Mouse (Mus musculus) spleen, embryonic (tissue): ENCODE data around the gene Cyp46a1.

Source experiments
- CTCF ChIA-PET: fragments of 350-600 bp; sonication (Branson Sonifier 250); formaldehyde crosslinking; loops from one replicate; lab custom pipeline; 2022; lab: Charles Lee

The Cyp46a1 gene

GRCm38 (mm10) chr12:108355271-108355670 is 21.1 kb downstream of the Cyp46a1 start:
- CTCF ChIA-PET, result no interaction called here

DNA sequence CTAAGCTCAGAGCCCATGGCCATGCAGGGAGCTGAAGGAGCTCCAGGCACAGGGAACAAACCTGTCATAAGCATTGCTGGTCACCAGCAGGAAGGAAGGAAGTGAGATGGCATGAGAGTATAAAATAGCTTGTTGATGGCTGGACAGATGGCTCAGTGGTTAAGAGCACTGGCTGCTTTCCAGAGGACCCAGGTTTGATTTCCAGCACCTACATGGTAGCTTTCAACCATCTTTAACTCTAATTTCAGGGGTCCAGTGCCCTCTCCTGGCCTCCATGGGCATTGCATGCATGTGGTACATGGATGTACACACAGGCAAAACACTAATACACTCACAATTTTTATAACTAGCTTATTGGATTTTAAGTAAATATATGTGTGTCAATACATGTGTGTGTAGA is 21.8 kb downstream of the Cyp46a1 start:
- CTCF ChIA-PET, result no interaction called here

GRCm38 (mm10) chr12:108363796-108364195 is 29.6 kb downstream of the Cyp46a1 start:
- CTCF ChIA-PET, result no interaction called here

GRCm38 (mm10) chr12:108365340-108365739 is 31.2 kb downstream of the Cyp46a1 start:
- CTCF ChIA-PET, result interaction anchor here (0.7 kb wide), 1 partner anchor 336 kb away, joined by 3 read pairs; no protein-coding TSS in a partner anchor

GRCm38 (mm10) chr12:108365868-108366267 is 31.7 kb downstream of the Cyp46a1 start:
- CTCF ChIA-PET, result no interaction called here

DNA sequence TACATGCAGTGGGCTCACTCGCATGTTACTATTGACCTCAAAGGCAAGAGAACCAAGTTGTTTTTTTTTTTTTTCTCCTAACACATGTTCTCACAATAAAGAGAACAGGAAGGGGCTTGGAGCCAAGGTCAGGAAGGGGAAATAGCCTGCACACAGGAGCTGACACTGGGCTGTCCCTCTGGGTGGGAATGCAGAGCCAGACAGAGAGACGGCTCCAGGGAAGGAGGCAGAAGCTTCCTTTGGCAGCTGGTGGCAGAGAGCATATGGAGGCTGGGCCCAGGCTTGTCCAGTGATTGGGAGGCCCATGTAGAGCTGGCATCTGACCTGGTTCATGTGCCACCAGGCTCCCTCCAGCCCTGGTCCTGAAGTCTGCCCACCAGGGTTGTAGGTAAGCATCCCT is 33.7 kb downstream of the Cyp46a1 start:
- CTCF ChIA-PET, result no interaction called here

DNA sequence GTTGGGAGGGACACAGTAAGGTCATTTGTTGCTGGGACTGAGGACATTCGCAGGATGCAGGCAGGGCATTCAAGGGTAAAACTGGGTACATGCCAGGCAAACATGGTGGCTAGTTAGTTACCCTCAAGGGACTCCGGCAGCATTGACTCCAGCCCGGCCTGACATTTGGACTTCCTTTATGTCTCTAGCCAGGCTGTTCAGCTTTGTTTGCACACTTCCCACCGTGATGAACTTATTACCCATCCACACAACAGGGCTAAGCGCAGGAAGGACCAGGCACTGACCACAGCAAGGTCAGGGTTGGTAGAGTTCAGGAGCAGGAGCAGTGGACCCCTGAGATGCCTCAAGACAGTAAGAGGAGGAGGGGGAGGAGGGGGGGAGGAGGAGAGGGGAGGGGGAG is 34.7 kb downstream of the Cyp46a1 start:
- CTCF ChIA-PET, result no interaction called here

GRCm38 (mm10) chr12:108370596-108371428 is 36.6 kb downstream of the Cyp46a1 start, which contains the start of gene Eml1:
Eml1 (plus strand) TSS chr12:108370957.
- CTCF ChIA-PET, result no interaction called here

- CTCF ChIA-PET, result no interaction called here
Measured at GRCm38 (mm10) chr12:108371429-108371765, 37.2 kb downstream of the Cyp46a1 start.

- CTCF ChIA-PET, result no interaction called here
Measured at GRCm38 (mm10) chr12:108372241-108372640, 38.1 kb downstream of the Cyp46a1 start.

- CTCF ChIA-PET, result no interaction called here
Measured at GRCm38 (mm10) chr12:108373611-108374010, 39.4 kb downstream of the Cyp46a1 start.

- CTCF ChIA-PET, result no interaction called here
Measured at GRCm38 (mm10) chr12:108374689-108375088, 40.5 kb downstream of the Cyp46a1 start.

GRCm38 (mm10) chr12:108378379-108379133 is 44.4 kb downstream of the Cyp46a1 start:
- CTCF ChIA-PET, result interaction anchor here (0.7 kb wide), 1 partner anchor 9 kb away, joined by 3 read pairs; no protein-coding TSS in a partner anchor

DNA sequence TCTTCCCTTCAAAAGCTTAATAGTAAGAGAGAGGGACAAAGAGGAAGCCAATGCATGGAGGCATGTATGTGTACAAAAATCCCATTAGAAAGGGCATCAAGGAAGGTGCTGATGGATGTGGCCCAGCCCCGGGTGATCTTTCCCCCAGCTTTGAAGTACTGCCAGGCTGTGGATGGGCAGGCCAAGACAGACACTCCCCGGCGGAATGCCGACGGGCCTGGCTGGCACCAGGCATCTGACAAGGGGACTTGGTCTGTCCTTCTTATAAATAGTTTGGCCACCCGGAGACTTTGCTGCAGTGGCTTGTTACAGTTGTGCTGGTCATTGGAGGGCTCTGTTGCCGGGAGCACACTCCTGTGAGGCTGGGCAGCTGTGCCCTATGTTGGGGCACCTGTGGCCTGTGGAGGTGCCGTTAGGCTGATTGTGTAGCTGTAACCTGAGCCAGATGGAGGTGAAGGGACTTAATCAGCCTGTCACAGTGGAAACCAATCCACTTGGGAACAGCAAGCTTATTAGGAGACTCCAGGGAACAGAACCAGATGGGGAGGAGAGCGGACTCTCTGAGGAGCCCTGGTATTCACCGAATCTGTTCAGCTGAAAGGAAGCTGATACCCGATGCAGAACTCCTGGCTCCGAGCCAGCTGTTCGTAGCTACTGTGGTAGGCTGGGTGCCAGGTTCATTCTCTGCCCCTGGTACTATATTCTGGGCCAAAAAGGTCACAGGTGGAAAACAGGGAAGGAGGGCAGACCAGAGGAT is 52.5 kb downstream of the Cyp46a1 start:
- CTCF ChIA-PET, result no interaction called here

- CTCF ChIA-PET, result no interaction called here
Measured at GRCm38 (mm10) chr12:108389718-108390117, 55.5 kb downstream of the Cyp46a1 start.

- CTCF ChIA-PET, result no interaction called here
Measured at GRCm38 (mm10) chr12:108392254-108393044, 58.3 kb downstream of the Cyp46a1 start.

DNA sequence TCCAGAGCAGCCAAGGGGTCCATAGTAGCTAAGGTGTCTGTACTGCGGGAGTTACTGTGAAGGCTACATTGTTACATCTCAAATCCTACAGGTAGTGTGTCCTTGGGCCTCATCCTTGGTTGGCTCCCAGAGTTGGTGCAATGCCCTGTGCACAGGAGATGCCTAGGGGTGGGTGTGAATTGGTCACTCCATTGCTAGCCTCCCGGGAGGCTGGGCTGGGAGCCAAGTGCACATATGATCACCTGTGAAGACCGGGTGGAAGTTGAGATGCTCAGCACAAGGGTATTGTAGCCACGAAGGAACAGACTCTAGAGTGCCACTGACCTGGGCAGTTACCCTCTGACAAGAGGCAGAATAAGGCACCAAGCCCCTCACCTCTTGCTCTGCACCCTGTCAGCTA is 58.9 kb downstream of the Cyp46a1 start:
- CTCF ChIA-PET, result no interaction called here

DNA sequence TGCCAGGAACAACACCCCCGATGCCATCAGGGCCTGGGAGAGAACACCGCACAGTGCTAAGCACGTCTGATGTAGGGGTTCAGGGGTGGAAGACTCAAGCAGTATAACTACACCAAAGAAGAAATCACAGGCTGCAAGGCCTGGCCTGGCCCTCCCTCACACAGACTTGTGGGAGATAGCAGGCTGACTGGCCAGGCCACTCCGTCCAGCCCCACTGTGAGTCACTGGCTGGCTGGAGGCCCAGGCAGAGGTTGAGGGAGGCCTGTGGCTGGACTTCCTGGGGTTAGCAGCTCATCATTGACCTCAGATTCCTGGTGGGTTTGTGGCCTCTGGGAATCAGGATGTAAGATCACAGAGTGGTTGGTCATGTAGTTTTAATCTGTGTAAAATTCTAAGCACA is 59.5 kb downstream of the Cyp46a1 start:
- CTCF ChIA-PET, result no interaction called here

DNA sequence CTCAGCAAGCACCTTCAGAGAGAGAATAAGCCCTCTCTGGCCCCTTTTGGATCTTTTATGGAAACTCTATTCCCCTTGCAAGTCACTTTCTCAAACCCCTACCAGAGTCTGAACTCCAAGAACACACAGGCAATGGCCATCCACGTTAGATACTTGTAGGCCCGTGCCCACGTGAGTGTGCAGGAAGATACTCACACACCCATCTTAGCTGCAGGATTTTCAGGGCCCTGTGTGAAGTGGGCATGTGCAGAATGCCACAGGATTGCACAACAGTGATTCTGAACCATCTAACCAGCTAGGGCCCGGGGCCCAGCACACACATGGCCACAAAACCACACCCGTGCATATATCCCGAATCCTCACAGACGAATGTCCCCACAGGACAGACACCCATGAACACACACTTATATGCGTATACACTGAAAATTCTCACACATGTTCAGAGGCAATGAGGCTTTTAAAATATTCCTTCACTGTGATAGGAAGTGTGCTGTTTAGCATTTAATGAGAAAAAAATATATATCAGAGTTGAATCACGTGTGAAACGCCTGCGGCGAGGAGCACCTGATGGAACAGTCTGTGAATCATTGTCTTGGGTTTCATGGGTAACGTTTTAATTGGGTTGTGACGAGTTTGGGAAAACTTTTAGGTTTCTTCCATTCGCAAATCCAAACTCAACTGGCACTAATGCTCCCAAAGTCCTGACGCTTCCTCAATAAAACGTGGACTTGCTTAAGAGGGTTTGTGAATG is 60.5 kb downstream of the Cyp46a1 start:
- CTCF ChIA-PET, result no interaction called here

DNA sequence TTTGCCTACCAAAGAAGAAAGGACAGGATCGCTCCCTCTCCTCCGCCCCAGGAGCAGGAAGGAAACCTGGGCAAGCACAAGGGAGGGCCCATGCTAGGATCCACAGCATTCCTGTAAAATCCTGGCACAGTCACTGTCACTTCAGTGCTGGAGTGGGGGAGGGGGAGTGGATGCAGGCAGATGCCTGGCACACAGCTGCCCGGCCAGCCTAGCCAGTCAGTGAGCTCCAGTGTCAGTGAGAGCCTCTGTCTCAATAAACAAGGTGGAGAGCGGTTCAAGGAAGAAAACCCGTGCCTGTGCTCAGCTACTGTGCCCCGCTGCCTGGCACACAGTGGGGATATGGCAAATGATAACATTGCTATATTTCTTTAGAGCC is 61.1 kb downstream of the Cyp46a1 start:
- CTCF ChIA-PET, result no interaction called here
